Mouse (Mus musculus): ENCODE results near the gene Nes. TPM values are rescaled to one million over a fixed set of nuclear protein-coding genes. Genes with fewer than 3 reads are reported as not detected.

Gene Nes
- polyA plus RNA-seq, 1 experiment from 2014 or later, result 14.8 TPM

DNA sequence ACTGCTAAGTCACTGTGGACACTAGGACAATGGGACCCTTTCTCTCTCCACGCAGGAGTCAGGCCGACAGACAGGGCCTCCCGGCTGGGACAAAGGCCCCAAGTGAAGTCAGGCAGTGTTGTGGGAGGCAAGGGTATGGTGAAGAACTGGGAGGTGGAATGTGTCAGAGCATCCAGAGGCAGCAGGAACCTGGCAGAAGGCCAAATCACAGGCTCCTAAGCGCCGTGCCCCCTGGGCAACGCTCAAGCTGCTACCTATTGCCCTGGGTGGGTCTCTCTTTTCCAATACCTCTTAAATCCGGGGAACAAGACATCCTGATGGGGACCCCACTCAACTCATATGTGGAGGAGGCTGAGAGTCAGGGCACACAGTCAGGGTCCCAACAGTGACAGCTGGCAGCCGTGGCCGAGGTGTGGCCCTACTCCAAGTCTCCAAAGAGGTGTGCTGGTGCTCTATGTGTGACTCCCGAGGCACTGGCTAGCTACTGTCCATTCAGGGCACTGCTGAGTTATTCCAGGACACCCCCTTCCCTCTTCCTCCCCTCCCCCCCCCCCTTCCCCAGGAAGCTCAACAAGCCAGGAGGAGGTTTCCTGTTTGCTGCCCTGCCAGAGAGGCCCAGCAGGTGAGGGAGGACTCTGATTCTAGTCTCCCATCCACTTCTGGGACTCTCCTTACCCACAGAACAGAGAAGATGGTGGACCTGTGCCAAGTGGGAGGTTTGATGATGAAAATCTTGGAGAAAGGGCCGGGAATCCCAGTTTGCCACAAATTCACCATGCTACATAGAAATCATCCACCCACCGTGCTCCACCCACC lies 14.8 kb downstream of the Nes start:
- Histone ChIP-seq H3K9me3 (replicated peaks) (no peaks in the 10 kb centered on the region), H3K27me3 (peaks cover 24% of the 10 kb centered on the region), H3K4me3 (no peak overlapping the region), H3K27ac (peak overlapping the region; percentile 72), H3K4me2 (peak overlapping the region; percentile 70; the same call in 1 of the 2 replicates), H3K9ac (peak overlapping the region; percentile 9; the same call in 1 of the 2 replicates), H3K36me3 (no peaks in the 10 kb centered on the region), H3K4me1 (replicated peaks) (peaks cover 73% of the 10 kb centered on the region)
- no peak for ATAC-seq (replicated peaks; ENCODE audit: insufficient number of reproducible peaks, insufficient read depth, low FRiP score, low read depth)
- WGBS, result 22% methylated on average over 12 of the region's 12 CpGs

DNA sequence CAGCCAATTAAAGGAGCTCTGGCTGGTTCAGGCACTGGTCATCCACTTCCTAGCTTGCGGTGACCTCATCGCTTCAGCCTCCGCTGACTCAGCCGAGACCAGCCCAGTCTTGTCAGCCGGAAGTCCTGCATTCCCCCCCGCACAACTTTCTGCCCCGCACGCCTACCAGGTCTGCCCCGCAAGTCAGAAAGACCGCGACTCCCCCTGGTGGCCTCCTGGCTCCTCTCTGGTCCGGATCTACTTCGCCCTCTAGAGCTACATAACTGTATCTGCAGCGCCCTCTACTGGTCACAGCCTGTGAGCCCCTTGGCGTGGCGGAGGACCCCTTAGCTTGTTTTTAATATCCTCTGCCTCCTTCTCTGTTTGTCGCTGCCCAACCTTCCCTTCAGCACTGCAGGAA lies 16.0 kb downstream of the Nes start:
- Histone ChIP-seq H3K4me1 (replicated peaks) (peaks cover 61% of the 10 kb centered on the region), H3K27ac (peak overlapping the region; percentile 72; the same call in 1 of the 2 replicates), H3K4me2 (peak overlapping the region; percentile 70), H3K9me3 (replicated peaks) (no peaks in the 10 kb centered on the region), H3K9ac (peak overlapping the region; percentile 28; the same call in 1 of the 2 replicates), H3K27me3 (peaks cover 35% of the 10 kb centered on the region), H3K36me3 (no peaks in the 10 kb centered on the region), H3K4me3 (peak overlapping the region; percentile 43)
- ATAC-seq (replicated peaks; ENCODE audit: insufficient number of reproducible peaks, insufficient read depth, low FRiP score, low read depth), result peak; percentile 63
- WGBS, result 0% methylated on average over 17 of the region's 17 CpGs

DNA sequence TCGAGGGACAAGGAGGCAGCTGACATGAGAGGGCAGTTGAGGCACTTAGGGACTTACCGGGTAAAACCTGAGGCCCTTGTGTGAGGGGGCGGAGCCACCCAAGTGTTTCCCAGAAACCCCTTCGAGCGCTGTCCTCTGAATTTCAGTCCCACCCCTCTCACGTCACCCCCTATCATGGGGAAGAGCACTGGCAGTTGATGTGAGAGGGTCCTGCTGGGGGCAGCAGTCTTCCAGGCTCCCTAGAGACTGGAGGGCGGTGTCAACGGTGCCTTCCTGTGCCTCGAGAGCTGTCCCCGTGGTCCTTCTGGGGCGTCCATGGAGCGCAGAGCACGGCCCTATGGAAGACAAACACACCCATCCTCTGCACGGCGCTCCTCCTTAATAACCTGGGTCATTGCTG lies 16.8 kb downstream of the Nes start:
- Histone ChIP-seq H3K4me1 (replicated peaks) (peaks cover 53% of the 10 kb centered on the region), H3K4me3 (peak overlapping the region; percentile 43), H3K4me2 (peak overlapping the region; percentile 70), H3K27me3 (peaks cover 43% of the 10 kb centered on the region), H3K9me3 (replicated peaks) (no peaks in the 10 kb centered on the region), H3K27ac (no peak overlapping the region; the same call in 1 of the 2 replicates), H3K9ac (peak overlapping the region; percentile 20; the same call in 1 of the 2 replicates), H3K36me3 (no peaks in the 10 kb centered on the region)
- ATAC-seq (replicated peaks; ENCODE audit: insufficient number of reproducible peaks, insufficient read depth, low FRiP score, low read depth), result peak; percentile 27; the same call in 1 of the 2 replicates
- 2% methylated on average over 15 of the region's 15 CpGs for WGBS

DNA sequence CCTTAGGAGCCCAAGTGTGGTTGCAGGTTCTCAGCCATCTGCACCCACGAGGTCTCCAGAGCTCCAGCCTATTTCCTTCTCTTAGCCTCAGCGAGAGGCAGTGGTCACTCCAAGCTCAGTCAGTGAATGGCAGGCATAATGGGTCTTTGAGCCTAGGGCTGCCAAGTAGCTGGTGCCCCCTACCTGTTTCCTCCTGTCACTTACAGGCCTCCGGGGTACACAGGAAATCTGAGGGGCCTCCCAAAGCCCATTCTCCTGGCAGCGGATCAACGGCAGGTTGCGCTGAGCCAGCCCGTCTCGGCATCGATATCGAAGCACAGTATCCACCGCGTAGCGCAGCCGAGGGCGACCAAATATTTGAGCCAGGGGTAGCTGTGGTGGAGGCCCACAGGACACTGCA lies 17.2 kb downstream of the Nes start:
- H3K27me3 ChIP-seq, result peaks cover 47% of the 10 kb centered on the region
- H3K4me1 ChIP-seq (replicated peaks), result peaks cover 49% of the 10 kb centered on the region
- H3K27ac ChIP-seq, result no peak overlapping the region
- no peaks in the 10 kb centered on the region for H3K9me3 ChIP-seq (replicated peaks)
- ATAC-seq (replicated peaks; ENCODE audit: insufficient number of reproducible peaks, insufficient read depth, low FRiP score, low read depth), result no peak
- no peaks in the 10 kb centered on the region for H3K36me3 ChIP-seq
- H3K9ac ChIP-seq, result peak overlapping the region; percentile 20; the same call in 1 of the 2 replicates
- WGBS, result 6% methylated on average over 15 of the region's 15 CpGs
- H3K4me2 ChIP-seq, result peak overlapping the region; percentile 70
- peak overlapping the region; percentile 43 for H3K4me3 ChIP-seq

DNA sequence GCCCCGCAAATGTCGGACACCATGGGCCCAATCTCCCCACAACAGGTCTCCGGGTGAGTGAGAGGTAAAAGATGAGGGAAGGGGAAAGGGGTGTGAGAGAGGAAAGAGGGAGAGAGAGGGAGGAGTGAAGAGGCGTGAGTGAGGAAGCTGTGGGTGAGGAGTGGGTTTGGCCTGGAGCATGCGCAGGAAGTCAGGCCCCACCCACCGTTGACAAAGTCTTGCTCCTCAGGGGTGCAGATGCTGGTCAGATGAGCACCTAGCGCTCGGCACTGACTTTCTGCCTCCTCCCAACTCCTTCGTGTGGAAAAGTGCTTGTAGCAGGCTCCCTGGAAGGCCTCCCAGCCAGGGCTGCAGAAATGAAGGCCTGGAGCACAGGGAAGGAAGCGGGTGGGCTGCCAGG lies 19.1 kb downstream of the Nes start:
- Histone ChIP-seq H3K9ac (no peak overlapping the region), H3K27ac (no peak overlapping the region), H3K27me3 (peaks cover 66% of the 10 kb centered on the region), H3K4me2 (no peak overlapping the region), H3K4me3 (no peak overlapping the region), H3K36me3 (no peaks in the 10 kb centered on the region), H3K9me3 (replicated peaks) (no peaks in the 10 kb centered on the region), H3K4me1 (replicated peaks) (peaks cover 32% of the 10 kb centered on the region)
- no peak for ATAC-seq (replicated peaks; ENCODE audit: insufficient number of reproducible peaks, insufficient read depth, low FRiP score, low read depth)
- 30% methylated on average over 10 of the region's 10 CpGs for WGBS

DNA sequence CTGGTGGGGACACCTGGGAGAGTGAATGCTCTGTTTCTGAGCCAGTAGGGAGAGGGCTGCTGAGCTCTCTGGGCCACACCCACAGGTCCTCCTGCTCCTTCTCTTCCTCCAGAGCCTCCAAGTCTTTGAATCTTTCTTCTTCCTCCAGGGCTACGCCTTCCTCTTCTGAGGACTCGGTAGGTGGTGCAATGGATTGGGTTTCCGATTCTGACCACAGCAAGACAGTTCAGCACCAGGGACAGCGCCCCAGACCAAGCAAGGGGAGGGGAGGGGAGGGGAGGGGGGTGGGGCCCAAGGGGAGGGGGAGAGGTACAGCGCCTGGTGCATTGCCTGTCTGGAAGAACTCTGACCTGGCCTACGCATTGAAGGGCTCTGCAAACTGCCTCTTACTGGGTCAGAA lies 22.6 kb downstream of the Nes start:
- Histone ChIP-seq H3K9ac (no peak overlapping the region), H3K4me2 (no peak overlapping the region), H3K27me3 (peaks cover 100% of the 10 kb centered on the region), H3K36me3 (no peaks in the 10 kb centered on the region), H3K4me3 (no peak overlapping the region), H3K27ac (no peak overlapping the region), H3K4me1 (replicated peaks) (peaks cover 12% of the 10 kb centered on the region), H3K9me3 (replicated peaks) (no peaks in the 10 kb centered on the region)
- WGBS, result 2% methylated on average over 6 of the region's 6 CpGs
- ATAC-seq (replicated peaks; ENCODE audit: insufficient number of reproducible peaks, insufficient read depth, low FRiP score, low read depth), result no peak

DNA sequence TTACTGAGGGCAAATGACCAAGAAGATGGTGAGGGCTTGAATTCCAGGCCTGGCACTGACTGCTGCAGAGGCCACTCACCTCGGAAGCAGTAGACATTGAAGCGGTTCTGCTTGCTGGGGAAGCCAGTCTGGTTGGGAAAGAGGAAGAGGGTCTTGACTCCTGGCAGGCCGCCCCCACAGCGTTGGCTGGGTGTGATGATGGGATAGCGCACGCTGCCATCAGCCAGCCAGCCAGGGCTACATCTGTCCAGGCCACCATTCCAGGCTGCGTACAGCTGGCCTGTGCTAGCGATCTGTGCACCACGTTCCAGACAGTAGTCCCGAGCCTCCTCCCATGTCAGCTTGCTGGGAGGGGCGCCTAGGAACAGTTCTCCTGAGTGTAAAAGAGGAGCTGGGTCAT lies 24.5 kb downstream of the Nes start:
- H3K4me3 ChIP-seq, result no peak overlapping the region
- no peak overlapping the region for H3K9ac ChIP-seq
- WGBS, result 28% methylated on average over 11 of the region's 11 CpGs
- no peak overlapping the region for H3K27ac ChIP-seq
- H3K27me3 ChIP-seq, result peaks cover 100% of the 10 kb centered on the region
- no peaks in the 10 kb centered on the region for H3K36me3 ChIP-seq
- H3K4me2 ChIP-seq, result no peak overlapping the region
- no peaks in the 10 kb centered on the region for H3K9me3 ChIP-seq (replicated peaks)
- peaks cover 20% of the 10 kb centered on the region for H3K4me1 ChIP-seq (replicated peaks)
- ATAC-seq (replicated peaks; ENCODE audit: insufficient number of reproducible peaks, insufficient read depth, low FRiP score, low read depth), result no peak

DNA sequence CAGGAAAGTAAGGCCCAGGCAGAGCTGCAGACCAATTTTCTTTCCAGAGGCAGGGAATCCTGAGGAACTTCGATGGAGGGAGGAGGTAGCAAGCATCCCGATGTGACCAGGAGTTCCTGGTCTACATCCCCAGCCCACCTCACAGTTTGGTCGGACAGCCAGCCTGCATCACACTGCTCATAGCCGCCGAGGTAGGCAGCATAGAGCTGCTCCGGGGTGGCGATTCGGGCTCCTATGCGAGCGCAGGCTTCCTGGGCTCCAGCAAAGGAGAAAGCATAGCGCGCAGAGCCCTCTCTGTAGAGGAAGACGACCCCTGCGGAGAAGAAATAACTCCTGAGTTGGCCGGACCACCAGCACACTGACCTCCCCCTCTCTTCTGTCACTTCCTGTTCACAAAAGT lies 25.5 kb downstream of the Nes start:
- ATAC-seq (replicated peaks; ENCODE audit: insufficient number of reproducible peaks, insufficient read depth, low FRiP score, low read depth), result no peak
- H3K9ac ChIP-seq, result no peak overlapping the region
- no peaks in the 10 kb centered on the region for H3K9me3 ChIP-seq (replicated peaks)
- 5% methylated on average over 15 of the region's 15 CpGs for WGBS
- peaks cover 100% of the 10 kb centered on the region for H3K27me3 ChIP-seq
- H3K4me1 ChIP-seq (replicated peaks), result peaks cover 26% of the 10 kb centered on the region
- H3K36me3 ChIP-seq, result no peaks in the 10 kb centered on the region
- H3K4me2 ChIP-seq, result no peak overlapping the region
- H3K27ac ChIP-seq, result no peak overlapping the region
- H3K4me3 ChIP-seq, result peak overlapping the region; percentile 48; the same call in 1 of the 2 replicates

DNA sequence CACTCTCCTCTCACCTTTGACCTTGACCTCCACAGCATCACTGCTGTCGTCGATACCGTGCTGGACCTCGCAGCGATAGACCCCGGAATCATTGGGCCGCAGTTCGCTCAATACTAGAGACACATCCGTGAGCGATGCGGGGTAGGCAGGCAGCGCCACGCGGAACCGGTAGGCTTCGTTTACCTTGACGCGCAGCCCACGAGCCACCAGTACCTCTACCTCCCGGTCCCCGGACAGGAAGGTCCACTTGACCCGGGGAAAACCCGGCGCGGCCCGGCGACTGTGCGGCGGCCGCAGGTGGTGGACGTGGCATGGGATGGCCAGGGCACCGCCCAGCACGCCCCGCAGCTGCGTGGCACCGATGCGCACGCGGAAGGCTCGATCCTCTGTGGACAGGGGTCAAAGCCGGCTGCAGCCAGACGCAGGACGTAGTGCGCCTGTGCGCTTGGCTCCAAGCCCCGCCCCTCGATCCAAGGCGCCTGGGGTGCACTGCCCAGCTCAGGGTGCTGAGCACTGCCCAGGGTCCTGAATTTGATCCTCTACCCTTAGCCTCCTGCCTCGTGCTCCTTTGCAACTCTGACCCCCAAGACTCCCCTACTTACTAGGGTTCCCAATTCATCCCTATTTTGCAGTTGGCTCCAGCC lies 26.2 kb downstream of the Nes start:
- H3K9ac ChIP-seq, result peak overlapping the region; percentile 12; the same call in 1 of the 2 replicates
- peak overlapping the region; percentile 75 for H3K4me2 ChIP-seq
- peak overlapping the region; percentile 48 for H3K4me3 ChIP-seq
- WGBS, result under 1% methylated on average over 49 of the region's 49 CpGs
- no peaks in the 10 kb centered on the region for H3K36me3 ChIP-seq
- no peak for ATAC-seq (replicated peaks; ENCODE audit: insufficient number of reproducible peaks, insufficient read depth, low FRiP score, low read depth)
- H3K27me3 ChIP-seq, result peaks cover 100% of the 10 kb centered on the region
- H3K9me3 ChIP-seq (replicated peaks), result no peaks in the 10 kb centered on the region
- peaks cover 27% of the 10 kb centered on the region for H3K4me1 ChIP-seq (replicated peaks)
- H3K27ac ChIP-seq, result no peak overlapping the region

DNA sequence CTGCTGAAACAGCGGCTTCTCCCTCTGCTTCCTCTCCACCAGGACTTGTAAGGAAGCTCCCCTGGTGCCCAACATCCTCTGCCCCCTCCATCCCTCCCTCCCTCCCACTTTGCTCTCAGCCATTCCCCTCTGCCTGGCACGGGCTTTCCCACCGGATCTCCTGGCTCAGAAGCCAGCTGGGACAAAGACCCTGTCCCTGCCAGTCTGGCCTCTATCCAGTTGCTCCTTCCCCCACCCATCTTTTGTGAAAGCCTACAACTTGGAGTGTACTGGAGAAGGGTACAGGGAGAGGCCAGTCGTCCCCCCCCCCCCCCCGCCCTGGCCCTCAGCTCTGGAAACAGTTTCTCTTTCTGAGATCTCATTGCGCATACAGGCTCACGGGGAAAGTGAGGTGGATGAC lies 27.9 kb downstream of the Nes start:
- Histone ChIP-seq H3K27ac (no peak overlapping the region), H3K4me2 (no peak overlapping the region), H3K4me1 (replicated peaks) (peaks cover 34% of the 10 kb centered on the region), H3K4me3 (no peak overlapping the region), H3K27me3 (peaks cover 100% of the 10 kb centered on the region), H3K9ac (no peak overlapping the region), H3K9me3 (replicated peaks) (no peaks in the 10 kb centered on the region), H3K36me3 (no peaks in the 10 kb centered on the region)
- ATAC-seq (replicated peaks; ENCODE audit: insufficient number of reproducible peaks, insufficient read depth, low FRiP score, low read depth), result no peak
- 6% methylated on average over 7 of the region's 7 CpGs for WGBS

DNA sequence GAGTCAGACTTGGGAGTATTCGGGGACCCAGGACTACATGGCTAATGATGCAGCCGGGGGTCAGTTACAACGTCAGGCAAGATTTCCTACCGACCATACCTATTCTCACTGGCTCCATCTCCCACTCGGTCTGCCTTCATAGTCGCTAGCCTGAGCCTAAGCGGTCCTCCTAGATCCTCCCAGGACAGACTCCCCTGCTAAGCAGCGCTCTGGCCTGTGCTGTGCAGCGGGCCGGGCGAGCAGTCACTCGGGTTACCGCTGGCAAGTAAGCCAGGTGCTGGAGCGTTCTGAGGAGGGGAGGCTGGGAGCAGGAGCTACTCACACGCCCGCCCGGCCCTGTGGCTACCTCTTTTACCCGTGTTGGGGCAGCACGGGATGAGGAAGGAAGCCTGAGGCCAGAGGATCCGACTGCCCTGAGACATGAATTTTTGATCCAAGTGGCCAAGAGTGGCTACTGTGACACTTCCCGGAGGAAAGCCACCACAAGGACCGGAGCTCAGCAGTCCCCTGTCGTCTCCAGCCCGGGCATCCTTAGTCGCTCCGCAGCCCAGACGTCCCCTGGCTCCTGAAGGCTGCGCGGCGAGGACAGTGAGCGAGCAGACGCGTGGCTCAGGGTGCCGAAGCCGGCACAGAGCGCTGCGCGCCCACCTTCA lies 28.5 kb downstream of the Nes start:
- Histone ChIP-seq H3K4me3 (peak overlapping the region; percentile 47), H3K4me1 (replicated peaks) (peaks cover 34% of the 10 kb centered on the region)
- WGBS, result 1% methylated on average over 38 of the region's 38 CpGs

More for the DNA sequence above, 28.5 kb downstream of the Nes start:
- Histone ChIP-seq H3K9me3 (replicated peaks) (no peaks in the 10 kb centered on the region), H3K9ac (no peak overlapping the region), H3K27ac (no peak overlapping the region), H3K27me3 (peaks cover 99% of the 10 kb centered on the region), H3K36me3 (no peaks in the 10 kb centered on the region), H3K4me2 (peak overlapping the region; percentile 70)
- no peak for ATAC-seq (replicated peaks; ENCODE audit: insufficient number of reproducible peaks, insufficient read depth, low FRiP score, low read depth)

Data from heart, embryonic 15.5 days (tissue).